Mouse (Mus musculus) embryonic facial prominence, embryonic 14.5 days (tissue): ENCODE measurements around the gene Lcn5. TPM values are rescaled to one million over a fixed set of nuclear protein-coding genes. Genes with fewer than 3 reads are reported as not detected.

Source experiments
- ATAC-seq: fragments of 200-750 bp; cut with Nextera tagmentation; 2 replicates; pipeline ENCODE4 v1.8.0; 2017; ENCODE audit warnings: low read depth, moderate number of reproducible peaks, moderate TSS enrichment
- DNase-seq: peaks from one replicate; pipeline ENCODE4 v3.0.0-alpha.2; 2015; ENCODE audit warnings: low spot score
- H3K27ac ChIP-seq: fragments of 300-500 bp; sonication (generic); replicated peaks from 2 replicates; pipeline ENCODE4 v1.5.1; 2014; ENCODE audit warnings: low read depth, mild to moderate bottlenecking, low read length, moderate library complexity
- H3K27me3 ChIP-seq: fragments of 300-500 bp; sonication (generic); replicated peaks from 2 replicates; pipeline ENCODE4 v1.6.1; 2014; ENCODE audit warnings: low read length; ENCODE audit not compliant: control insufficient read depth, insufficient read depth
- H3K36me3 ChIP-seq: fragments of 300-500 bp; sonication (generic); 2 replicates; pipeline ENCODE4 v1.6.1; 2014; ENCODE audit warnings: low read length, mixed read lengths; ENCODE audit not compliant: control insufficient read depth, insufficient read depth
- H3K4me1 ChIP-seq: fragments of 300-500 bp; sonication (generic); 2 replicates; pipeline ENCODE4 v1.6.1; 2014; ENCODE audit warnings: antibody characterized with exemption, low read length; ENCODE audit not compliant: control insufficient read depth, insufficient read depth
- H3K4me2 ChIP-seq: fragments of 300-500 bp; sonication (generic); 2 replicates; pipeline ENCODE4 v1.6.1; 2014; ENCODE audit warnings: low read depth, mild to moderate bottlenecking, low read length, moderate library complexity, mixed read lengths
- H3K4me3 ChIP-seq: fragments of 300-500 bp; sonication (generic); 2 replicates; pipeline ENCODE4 v1.5.1; 2014; ENCODE audit warnings: low read depth, mild to moderate bottlenecking, low read length
- H3K9ac ChIP-seq: fragments of 300-500 bp; sonication (generic); 2 replicates; pipeline ENCODE4 v1.6.1; 2014; ENCODE audit warnings: low read depth, mild to moderate bottlenecking, low read length, moderate library complexity, mixed read lengths
- H3K9me3 ChIP-seq: fragments of 300-500 bp; sonication (generic); 2 replicates; pipeline ENCODE4 v1.6.1; 2016; ENCODE audit warnings: low read length; ENCODE audit not compliant: control insufficient read depth
- WGBS: fragments of 180-500 bp; shearing (Covaris S2); extraction: QIAGEN DNeasy Blood & Tissue Kit; methylation state at CpG from one replicate; pipeline ENCODE4 v1.1.7; 2014; 5-methylcytosine and 5-hydroxymethylcytosine counted together
- polyA plus RNA-seq: library from polyadenylated mRNA; unstranded; fragments of >200 nt; fragmentation: Nextera tagmentation; extraction: Ambion mirVana; gene quantifications from 2 replicates; pipeline ENCODE4 v1.2.1, GENCODE M21; 2014

Lcn5 gene
- polyA plus RNA-seq, 1 experiment from 2014 or later, result not detected

DNA sequence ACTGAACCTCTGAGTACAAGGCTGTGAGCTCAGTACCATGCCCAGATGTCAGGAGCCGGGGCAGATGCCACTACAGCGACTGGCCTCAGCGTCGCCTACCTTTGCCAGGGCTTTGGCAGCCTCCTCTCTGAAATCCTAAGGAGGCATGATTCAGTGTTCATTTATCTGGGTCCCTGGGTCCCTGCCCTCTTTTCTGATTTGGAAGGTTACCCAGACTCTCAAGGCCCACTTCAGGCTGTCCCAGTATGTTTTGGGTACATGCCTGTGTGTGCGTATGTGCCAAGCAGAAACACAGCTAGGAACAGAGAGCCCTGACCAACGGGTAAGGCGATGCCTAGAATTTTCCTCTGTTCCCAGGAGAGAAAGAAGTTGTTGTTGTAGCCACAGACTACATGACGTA lies 2.5 kb downstream of the Lcn5 start:
- 78% methylated on average over 8 of the region's 8 CpGs for WGBS
- Histone ChIP-seq H3K9me3 (no peaks in the 10 kb centered on the region), H3K9ac (no peak overlapping the region), H3K4me1 (no peaks in the 10 kb centered on the region), H3K27me3 (no peaks in the 10 kb centered on the region), H3K27ac (no peak overlapping the region), H3K4me2 (no peak overlapping the region), H3K4me3 (no peak overlapping the region), H3K36me3 (no peaks in the 10 kb centered on the region)
- ATAC-seq (no peak), DNase-seq (no peak)

DNA sequence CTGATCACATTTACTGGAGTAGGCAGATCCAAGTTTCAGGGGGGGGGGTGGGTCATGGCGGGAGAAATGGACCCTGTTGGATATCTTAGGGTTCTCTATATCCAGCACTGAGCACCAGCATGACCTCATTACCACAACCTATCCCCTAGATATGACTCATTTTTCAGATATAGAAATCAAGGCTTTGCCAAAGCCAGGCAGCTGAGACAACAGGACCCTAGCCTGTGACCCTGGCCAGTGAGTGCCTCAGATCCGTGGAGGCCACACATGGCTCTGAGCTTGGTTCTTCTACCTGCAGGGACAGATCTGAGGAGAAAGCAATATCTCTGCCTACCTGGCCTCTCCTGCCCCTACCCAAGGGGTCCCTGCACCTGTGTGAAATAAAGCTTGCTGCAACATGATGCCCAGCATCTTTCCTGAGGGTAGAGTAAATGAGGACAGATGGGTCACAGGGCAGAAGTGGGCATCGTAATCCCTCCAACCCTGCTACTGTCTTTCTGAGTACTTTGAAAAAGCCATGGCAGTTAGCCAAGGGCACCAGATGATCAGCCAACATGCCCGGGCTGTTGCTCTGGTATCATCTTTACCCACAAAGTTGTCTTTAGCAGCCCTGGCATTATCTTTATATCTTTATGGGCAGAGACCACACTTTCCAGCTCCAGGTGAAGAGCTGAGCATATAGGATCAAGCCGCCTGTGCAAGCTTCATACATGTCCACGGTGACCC lies 3.7 kb downstream of the Lcn5 start:
- WGBS, result 82% methylated on average over 6 of the region's 6 CpGs
- Histone ChIP-seq H3K9me3 (no peaks in the 10 kb centered on the region), H3K27ac (no peak overlapping the region), H3K9ac (no peak overlapping the region), H3K36me3 (no peaks in the 10 kb centered on the region), H3K4me3 (no peak overlapping the region), H3K27me3 (no peaks in the 10 kb centered on the region), H3K4me2 (no peak overlapping the region), H3K4me1 (no peaks in the 10 kb centered on the region)
- ATAC-seq, result no peak
- DNase-seq, result no peak

DNA sequence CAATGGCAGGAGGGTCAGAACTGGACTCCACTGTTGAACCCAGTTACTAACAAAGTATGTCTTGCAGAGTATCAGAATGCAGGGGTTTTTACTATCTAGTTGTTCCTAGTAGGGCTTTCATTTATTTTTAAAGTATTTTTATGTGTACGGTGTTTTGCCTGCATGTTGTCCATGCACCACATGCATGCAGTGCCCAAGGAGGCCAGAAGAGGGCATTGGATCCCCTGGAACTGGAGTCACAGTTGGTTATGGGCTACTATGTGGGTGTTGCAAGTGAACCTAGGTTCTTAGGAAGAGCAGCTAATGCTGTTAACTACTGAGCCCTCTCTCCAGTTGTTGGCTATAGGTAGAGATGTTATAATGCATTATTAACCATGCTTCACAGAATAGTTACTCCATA lies 5.8 kb downstream of the Lcn5 start:
- ATAC-seq (no peak), DNase-seq (no peak)
- no peaks in the 10 kb centered on the region for H3K4me1 ChIP-seq
- no peaks in the 10 kb centered on the region for H3K36me3 ChIP-seq
- H3K27ac ChIP-seq, result no peak overlapping the region
- no peaks in the 10 kb centered on the region for H3K27me3 ChIP-seq
- no peaks in the 10 kb centered on the region for H3K9me3 ChIP-seq
- no peak overlapping the region for H3K4me2 ChIP-seq
- no peak overlapping the region for H3K4me3 ChIP-seq
- no peak overlapping the region for H3K9ac ChIP-seq
- WGBS, result 50% methylated on average over 1 of the region's 1 CpGs

DNA sequence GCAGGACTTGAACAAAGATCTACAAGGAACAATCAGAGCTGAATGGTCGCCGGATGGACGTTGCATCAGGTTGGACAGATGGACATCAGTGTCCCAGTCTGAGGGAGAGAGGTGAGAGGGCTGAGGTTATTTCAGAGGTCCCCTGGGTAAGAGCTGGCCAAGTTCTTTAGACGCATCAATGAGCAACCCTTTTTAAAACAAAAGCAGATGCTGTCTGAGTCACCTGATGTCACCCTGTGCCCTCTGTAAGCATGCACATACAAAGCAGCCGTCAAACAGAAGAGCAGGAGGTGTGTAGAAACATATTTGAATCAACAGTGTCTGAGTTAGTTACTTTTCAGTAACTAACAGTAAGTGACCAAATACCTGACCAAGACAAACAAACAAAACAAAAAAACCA lies 6.4 kb downstream of the Lcn5 start:
- no peak overlapping the region for H3K4me3 ChIP-seq
- H3K27me3 ChIP-seq, result no peaks in the 10 kb centered on the region
- H3K36me3 ChIP-seq, result no peaks in the 10 kb centered on the region
- H3K4me2 ChIP-seq, result no peak overlapping the region
- no peak overlapping the region for H3K9ac ChIP-seq
- DNase-seq, result no peak
- H3K9me3 ChIP-seq, result no peaks in the 10 kb centered on the region
- 64% methylated on average over 5 of the region's 5 CpGs for WGBS
- H3K27ac ChIP-seq, result no peak overlapping the region
- no peak for ATAC-seq
- no peaks in the 10 kb centered on the region for H3K4me1 ChIP-seq

DNA sequence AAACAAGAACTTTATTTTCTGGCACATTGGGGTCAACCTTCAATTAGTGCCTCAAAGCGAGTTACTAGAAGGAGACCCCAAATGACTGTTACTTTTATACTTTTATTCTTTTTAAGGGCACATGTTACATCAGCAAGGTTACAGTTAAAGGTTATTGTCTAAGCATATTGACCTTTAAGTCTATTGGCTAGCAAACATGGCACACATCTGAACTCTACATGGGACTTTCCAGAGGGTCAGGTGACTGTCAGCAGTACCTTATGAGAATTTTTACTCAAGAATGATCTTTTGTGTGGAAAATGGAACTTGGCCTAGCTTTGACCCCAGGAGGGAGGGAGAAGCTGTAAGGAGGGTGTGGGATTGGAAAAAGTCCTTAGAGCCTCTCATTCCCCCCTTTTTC lies 8.8 kb downstream of the Lcn5 start:
- Histone ChIP-seq H3K27me3 (no peaks in the 10 kb centered on the region), H3K36me3 (no peaks in the 10 kb centered on the region), H3K9me3 (no peaks in the 10 kb centered on the region), H3K4me2 (no peak overlapping the region), H3K4me3 (no peak overlapping the region), H3K27ac (no peak overlapping the region), H3K4me1 (no peaks in the 10 kb centered on the region), H3K9ac (no peak overlapping the region)
- DNase-seq (no peak), ATAC-seq (no peak)
- WGBS, result 57% methylated on average over 1 of the region's 1 CpGs

DNA sequence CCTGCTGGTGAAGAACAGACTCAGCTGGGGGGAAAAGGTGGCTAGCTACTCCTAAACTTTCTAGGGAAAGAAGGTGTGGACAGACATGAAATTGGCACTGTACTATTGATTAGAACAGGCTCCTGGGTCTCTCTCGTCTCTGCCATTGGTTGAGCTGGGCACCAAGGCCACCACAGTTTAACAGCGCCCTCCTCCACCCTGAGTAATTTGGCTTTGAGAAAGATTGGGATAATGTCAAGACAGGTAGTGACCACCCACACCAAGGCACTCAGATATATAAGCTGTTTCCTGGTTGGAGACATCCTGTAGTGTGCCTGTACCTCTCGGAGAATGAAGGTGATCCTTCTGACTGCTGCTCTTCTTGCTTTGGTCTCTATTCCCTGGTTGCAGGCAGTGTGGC lies 18.7 kb downstream of the Lcn5 start, which contains the start of gene Lcn6:
Lcn6 (plus strand) TSS at position 301 of the 400 bp plus-strand sequence.
- no peaks in the 10 kb centered on the region for H3K4me1 ChIP-seq
- H3K9me3 ChIP-seq, result no peaks in the 10 kb centered on the region
- no peaks in the 10 kb centered on the region for H3K36me3 ChIP-seq
- ATAC-seq, result no peak
- no peak within 1 kb of the TSS for H3K27ac ChIP-seq
- H3K9ac ChIP-seq, result no peak within 1 kb of the TSS
- H3K27me3 ChIP-seq, result no peaks in the 10 kb centered on the region
- no peak within 1 kb of the TSS for H3K4me3 ChIP-seq
- DNase-seq, result no peak
- 87% methylated on average over 3 of the region's 3 CpGs for WGBS
- H3K4me2 ChIP-seq, result no peak within 1 kb of the TSS

DNA sequence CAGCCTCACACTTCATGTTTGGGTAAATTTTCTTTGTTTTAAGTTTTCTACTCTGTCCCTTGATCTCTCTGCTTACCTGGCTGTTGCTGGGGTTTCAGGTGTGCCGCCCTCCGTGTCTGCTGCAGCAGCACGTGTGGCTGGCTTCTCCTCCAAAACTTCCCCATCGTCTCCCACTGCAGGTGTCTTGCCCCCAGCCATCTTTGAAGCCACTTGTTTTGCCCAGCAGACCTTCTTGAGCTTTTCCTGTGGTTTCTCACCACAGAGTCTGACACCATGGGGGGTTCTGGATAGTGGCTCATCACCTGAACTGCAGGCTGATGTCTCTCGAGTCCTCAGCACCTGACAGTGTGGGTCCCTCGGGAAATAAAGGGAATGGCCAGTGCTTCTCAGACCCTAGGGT lies 21.8 kb downstream of the Lcn5 start:
- ATAC-seq (no peak), DNase-seq (no peak)
- Histone ChIP-seq H3K4me1 (no peaks in the 10 kb centered on the region), H3K9me3 (no peaks in the 10 kb centered on the region), H3K27me3 (no peaks in the 10 kb centered on the region), H3K4me3 (no peak overlapping the region), H3K9ac (no peak overlapping the region), H3K27ac (no peak overlapping the region), H3K36me3 (no peaks in the 10 kb centered on the region), H3K4me2 (no peak overlapping the region)
- WGBS, result 83% methylated on average over 6 of the region's 6 CpGs

DNA sequence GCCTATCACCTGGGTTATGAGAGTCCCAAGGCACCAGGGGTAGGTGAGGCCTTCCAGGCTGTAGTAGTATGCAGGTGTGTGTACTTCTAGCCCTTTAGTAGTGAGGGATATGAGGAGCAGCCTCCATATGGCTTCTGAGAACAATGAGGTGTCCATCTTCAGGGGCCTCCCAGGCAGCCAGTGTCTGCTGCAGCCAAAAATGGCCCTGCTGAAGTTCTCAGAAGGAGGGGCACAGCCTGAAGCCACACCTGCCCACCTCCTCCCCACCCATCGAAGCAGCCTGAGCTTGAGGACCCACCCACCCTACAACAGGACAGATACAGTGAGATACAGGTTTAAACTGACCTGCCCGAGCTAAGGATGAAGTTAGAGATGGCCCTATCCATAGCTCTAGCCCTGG lies 24.7 kb downstream of the Lcn5 start, which contains the start of gene Lcn10:
Lcn10 (plus strand) TSS at position 301 of the 400 bp plus-strand sequence.
- WGBS, result 68% methylated on average over 2 of the region's 2 CpGs
- no peak within 1 kb of the TSS for H3K4me3 ChIP-seq

DNA sequence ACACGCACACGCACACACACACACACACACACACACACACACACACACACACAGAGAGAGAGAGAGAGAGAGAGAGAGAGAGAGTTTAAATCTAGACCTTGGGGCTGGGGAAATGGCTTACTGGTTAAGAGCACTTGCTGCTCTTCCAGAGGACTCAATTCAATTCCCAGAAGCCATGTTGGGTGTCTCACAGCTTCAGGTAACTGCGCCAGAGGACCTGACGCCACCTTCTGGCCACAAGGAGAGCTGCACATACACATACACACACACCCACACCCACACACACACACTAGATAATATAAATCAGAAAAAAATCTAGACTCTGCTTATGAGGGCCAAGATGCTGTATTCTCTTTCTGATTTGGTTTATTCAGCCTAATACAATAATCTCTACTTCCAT lies 29.2 kb downstream of the Lcn5 start:
- H3K4me1 ChIP-seq, result no peaks in the 10 kb centered on the region
- no peak overlapping the region for H3K27ac ChIP-seq
- H3K4me2 ChIP-seq, result no peak overlapping the region
- no peaks in the 10 kb centered on the region for H3K27me3 ChIP-seq
- H3K9ac ChIP-seq, result no peak overlapping the region
- 60% methylated on average over 4 of the region's 4 CpGs for WGBS
- H3K9me3 ChIP-seq, result no peaks in the 10 kb centered on the region
- no peak for DNase-seq
- ATAC-seq, result no peak
- H3K4me3 ChIP-seq, result no peak overlapping the region
- H3K36me3 ChIP-seq, result no peaks in the 10 kb centered on the region

More for the DNA sequence above, 24.7 kb downstream of the Lcn5 start, which contains the start of gene Lcn10:
- Histone ChIP-seq H3K4me1 (no peaks in the 10 kb centered on the region), H3K9me3 (no peaks in the 10 kb centered on the region), H3K27me3 (no peaks in the 10 kb centered on the region), H3K9ac (no peak within 1 kb of the TSS), H3K4me2 (no peak within 1 kb of the TSS), H3K36me3 (no peaks in the 10 kb centered on the region), H3K27ac (no peak within 1 kb of the TSS)
- DNase-seq (no peak), ATAC-seq (no peak)
